In the genomic region with DNA sequence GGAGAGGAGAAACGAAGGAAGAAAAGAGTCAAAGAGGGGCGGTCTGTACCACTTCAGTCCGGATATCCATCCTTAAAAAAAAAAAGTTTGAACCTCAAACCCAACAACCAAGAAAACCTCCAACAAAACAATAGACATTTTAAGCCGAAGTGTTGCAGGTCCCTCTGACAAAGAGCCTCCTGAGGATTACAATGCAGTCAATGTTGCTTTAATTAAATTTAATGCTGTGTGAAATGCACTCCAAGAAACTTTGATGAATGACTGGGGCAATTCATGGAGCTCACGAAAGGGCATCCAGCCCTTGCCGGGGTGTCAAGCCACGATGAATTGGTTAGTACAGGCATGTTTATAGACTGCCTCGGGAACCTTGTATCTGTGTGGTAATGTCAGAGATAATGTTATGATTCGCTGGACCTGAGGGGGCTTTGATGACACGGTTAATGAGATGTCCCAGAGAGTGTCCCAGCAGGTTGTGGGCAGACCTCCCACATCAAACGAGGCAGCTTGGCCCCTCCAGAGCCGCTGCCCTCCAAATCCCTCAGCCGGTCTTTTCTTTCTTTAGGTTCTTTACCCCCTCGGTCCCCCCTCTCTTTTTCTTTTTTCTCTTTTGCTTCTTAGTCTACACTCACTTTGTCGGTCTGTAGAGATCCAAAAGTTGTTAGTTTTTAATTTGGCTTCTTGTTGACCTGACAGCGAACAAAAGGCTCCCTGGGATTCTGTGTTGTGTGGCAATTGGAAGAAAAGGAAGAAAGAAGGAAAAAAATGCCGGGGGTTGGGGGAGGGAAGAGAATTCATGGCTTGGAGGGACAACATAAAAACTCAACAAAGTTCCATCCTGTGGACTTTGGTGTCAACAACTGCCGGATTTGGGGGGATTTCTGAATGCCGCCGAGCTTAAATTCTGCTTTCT, we compare ENCODE assay signal across 15 mouse cellular contexts.
DNase-seq lines count a peak whose midpoint lies in the region; ATAC-seq lines count a peak whose summit lies in the region.
"Had no signal": no experiment of that assay in that cellular context is flagged by ENCODE, and none has a peak within 500 bp of the region (broad histone marks: within the 10 kb centered on the region; RNA-seq: fewer than 3 reads in every experiment).

No protein-coding gene starts in this region.

- 23% methylated on average over 20 of the region's 20 CpGs for WGBS in heart, embryonic 10.5 days
- 10% methylated on average over 20 of the region's 20 CpGs for WGBS in embryonic facial prominence, embryonic 15.5 days
- 8% methylated on average over 20 of the region's 20 CpGs for WGBS in limb, embryonic 11.5 days
- 2% methylated on average over 20 of the region's 20 CpGs for WGBS in neural tube, embryonic 12.5 days

- H3K4me3 ChIP-seq in heart, embryonic 10.5 days = peak overlapping the region; percentile 12; the same call in 1 of the 2 replicates
- H3K4me3 ChIP-seq in embryonic facial prominence, embryonic 15.5 days (replicated peaks) = no peak overlapping the region
- H3K4me3 ChIP-seq in limb, embryonic 11.5 days (ENCODE audit: low read depth, low read length) = no peak overlapping the region
- H3K4me3 ChIP-seq in neural tube, embryonic 12.5 days = no peak overlapping the region
- H3K4me3 ChIP-seq: megakaryocyte, embryonic 14.5 days had no signal

- H3K27me3 ChIP-seq in heart, embryonic 10.5 days (ENCODE audit: insufficient read depth, poor library complexity, severe bottlenecking) = no peaks in the 10 kb centered on the region
- 0 out of 2 replicates have a peak, but pooled peaks cover 4% of the 10 kb centered on the region for H3K27me3 ChIP-seq in embryonic facial prominence, embryonic 15.5 days
- no peaks in the 10 kb centered on the region for H3K27me3 ChIP-seq in limb, embryonic 11.5 days (ENCODE audit: control insufficient read depth, insufficient read depth, low read length)
- peaks cover 75% of the 10 kb centered on the region for H3K27me3 ChIP-seq in neural tube, embryonic 12.5 days (replicated peaks)

- no peaks in the 10 kb centered on the region for H3K9me3 ChIP-seq in heart, embryonic 10.5 days
- no peaks in the 10 kb centered on the region for H3K9me3 ChIP-seq in embryonic facial prominence, embryonic 15.5 days (replicated peaks)
- H3K9me3 ChIP-seq in limb, embryonic 11.5 days (ENCODE audit: control insufficient read depth, low read length) = no peaks in the 10 kb centered on the region
- H3K9me3 ChIP-seq in neural tube, embryonic 12.5 days = no peaks in the 10 kb centered on the region

- intact Hi-C loops in heart, postnatal 14 days (cut with DNase I) = no loop called here

- peaks cover 8% of the 10 kb centered on the region; the same call in 1 of the 2 replicates for H3K4me1 ChIP-seq in heart, embryonic 10.5 days
- peaks cover 8% of the 10 kb centered on the region; the same call in 1 of the 2 replicates for H3K4me1 ChIP-seq in embryonic facial prominence, embryonic 15.5 days
- no peaks in the 10 kb centered on the region for H3K4me1 ChIP-seq in limb, embryonic 11.5 days (ENCODE audit: control insufficient read depth, insufficient read depth, low read length)
- H3K4me1 ChIP-seq in neural tube, embryonic 12.5 days = peaks cover 7% of the 10 kb centered on the region; the same call in 1 of the 2 replicates
- H3K4me1 ChIP-seq: megakaryocyte, embryonic 14.5 days had no signal

- DNase-seq in heart, embryonic 10.5 days (ENCODE audit: low spot score) = no peak
- DNase-seq in heart, postnatal 14 days = no peak
- DNase-seq in limb, embryonic 11.5 days (ENCODE audit: low spot score) = peak; percentile 50
- no peak for DNase-seq in ovary, postnatal 10 days (ENCODE audit: low spot score)
- no peak for DNase-seq in frontal cortex, postnatal 14 days (ENCODE audit: low spot score in 2 of 2)
- no peak for DNase-seq in urinary bladder, postnatal 4 days (ENCODE audit: low spot score in 2 of 2)
- DNase-seq: B cell, adult 2 months; cerebellum, postnatal 14 days; gastrocnemius, postnatal 14 days; layer of hippocampus, adult 9-11 months; right cerebral cortex, adult 18-20 months had no signal

- ATAC-seq in embryonic facial prominence, embryonic 15.5 days (ENCODE audit: insufficient number of reproducible peaks, low FRiP score, low TSS enrichment, low read depth) = no peak
- ATAC-seq in limb, embryonic 11.5 days (ENCODE audit: insufficient number of reproducible peaks, low FRiP score, low TSS enrichment, low read depth) = no peak
- ATAC-seq in neural tube, embryonic 12.5 days (ENCODE audit: low FRiP score, low read depth) = peak; percentile 50; the same call in 1 of the 2 replicates

- H3K4me2 ChIP-seq in embryonic facial prominence, embryonic 15.5 days (replicated peaks) = peak overlapping the region; percentile 30
- H3K4me2 ChIP-seq in limb, embryonic 11.5 days (ENCODE audit: low read depth, severe bottlenecking) = peak overlapping the region; percentile 3; the same call in 1 of the 2 replicates
- peak overlapping the region; percentile 36 for H3K4me2 ChIP-seq in neural tube, embryonic 12.5 days (replicated peaks)

- no peak overlapping the region for H3K27ac ChIP-seq in heart, embryonic 10.5 days
- H3K27ac ChIP-seq in embryonic facial prominence, embryonic 15.5 days (replicated peaks) = no peak overlapping the region
- no peak overlapping the region for H3K27ac ChIP-seq in limb, embryonic 11.5 days (replicated peaks; ENCODE audit: low read depth, low read length)
- no peak overlapping the region for H3K27ac ChIP-seq in neural tube, embryonic 12.5 days
- H3K27ac ChIP-seq: liver, embryonic 14.5 days had no signal

- H3K9ac ChIP-seq in embryonic facial prominence, embryonic 15.5 days = no peak overlapping the region
- H3K9ac ChIP-seq in limb, embryonic 11.5 days (ENCODE audit: low read length) = no peak overlapping the region
- no peak overlapping the region for H3K9ac ChIP-seq in neural tube, embryonic 12.5 days
- H3K9ac ChIP-seq: liver, embryonic 14.5 days had no signal

- H3K36me3 ChIP-seq in heart, embryonic 10.5 days = no peaks in the 10 kb centered on the region
- H3K36me3 ChIP-seq in embryonic facial prominence, embryonic 15.5 days = no peaks in the 10 kb centered on the region
- no peaks in the 10 kb centered on the region for H3K36me3 ChIP-seq in limb, embryonic 11.5 days (ENCODE audit: control insufficient read depth, insufficient read depth, low read length)
- no peaks in the 10 kb centered on the region for H3K36me3 ChIP-seq in neural tube, embryonic 12.5 days
